Mouse (Mus musculus) adrenal gland, postnatal 25 days (tissue): ENCODE results near the gene L1td1. TPM values are rescaled to one million over a fixed set of nuclear protein-coding genes. Genes with fewer than 3 reads are reported as not detected.

Source experiments
- DNase-seq: peaks from one replicate; pipeline ENCODE4 v3.0.0; 2021; ENCODE audit warnings: mixed read lengths
- total RNA-seq: library from RNA; stranded (reverse); gene quantifications from 2 replicates; pipeline ENCODE4 v1.2.3, GENCODE M21; 2021

L1td1 gene
- total RNA-seq, 1 experiment from 2014 or later, result not detected

DNA sequence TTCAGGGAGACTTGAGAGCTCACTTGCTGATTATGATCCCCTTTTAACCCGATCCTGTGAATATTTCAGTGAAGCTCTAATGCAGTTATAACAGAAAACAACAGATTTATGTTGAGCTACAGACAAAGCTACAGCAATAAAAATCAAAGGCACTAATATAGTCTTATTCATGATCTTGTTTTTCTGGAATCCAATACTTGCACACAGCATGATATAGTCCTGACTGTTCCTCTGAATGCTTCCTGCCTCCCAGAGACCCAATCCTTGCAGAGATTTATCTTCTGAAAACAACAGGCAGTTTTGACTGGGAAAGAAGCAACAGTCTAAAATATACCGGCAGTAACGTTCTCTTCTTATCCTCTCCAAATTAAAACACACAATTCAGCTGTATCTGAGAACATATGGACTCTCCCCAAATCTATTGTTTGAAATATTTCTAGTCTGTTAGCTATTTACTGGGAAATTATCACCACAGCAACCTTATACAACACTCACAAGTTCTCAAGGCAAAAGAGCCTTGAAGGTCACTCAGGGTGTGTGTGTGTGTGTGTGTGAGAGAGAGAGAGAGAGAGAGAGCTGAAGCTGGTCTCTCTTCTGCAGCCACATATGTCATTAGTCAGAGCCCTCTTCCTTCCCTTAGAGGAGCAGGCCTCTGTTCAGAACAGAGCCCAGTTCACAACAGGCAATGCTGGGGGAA is 16.8 kb downstream of the L1td1 start:
- DNase-seq, result no peak

DNA sequence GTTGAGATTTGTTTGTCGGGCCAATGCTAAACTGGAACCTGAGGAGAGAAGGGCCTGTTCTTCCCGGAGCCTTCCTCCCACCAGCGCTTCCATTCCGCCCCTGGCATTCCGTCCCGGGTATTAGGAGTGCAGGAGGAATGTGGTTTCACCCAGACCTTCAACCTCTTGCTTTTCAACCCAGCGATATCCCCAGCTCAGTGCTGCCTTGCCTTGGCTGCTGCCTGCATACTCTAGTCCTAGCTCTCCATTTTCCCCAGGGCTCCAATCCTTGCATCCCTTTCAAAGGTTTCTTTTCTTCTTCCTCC is 17.3 kb downstream of the L1td1 start:
- DNase-seq, result no peak

- DNase-seq, result no peak
Measured at GRCm38 (mm10) chr4:98754456-98754855, 27.9 kb downstream of the L1td1 start.

DNA sequence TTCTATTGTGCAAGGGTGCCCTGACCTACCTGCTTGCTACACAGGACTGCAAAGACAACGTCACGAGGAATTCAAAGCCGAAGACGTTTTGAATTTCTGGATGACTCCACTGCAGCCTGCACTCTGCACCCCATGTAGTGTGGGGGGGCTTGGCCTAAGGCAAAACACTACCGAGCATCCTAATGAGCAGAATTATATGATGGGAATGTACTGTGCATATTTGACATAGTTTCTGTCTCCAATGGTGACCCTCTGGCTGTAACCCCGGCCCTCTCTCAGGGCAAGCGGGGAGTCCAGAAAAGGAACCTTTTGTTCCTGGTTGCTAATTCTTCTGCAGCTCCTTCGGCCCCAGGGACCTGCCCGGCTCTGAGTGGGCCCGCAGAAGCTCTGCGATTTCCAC is 29.6 kb downstream of the L1td1 start:
- no peak for DNase-seq

- DNase-seq, result no peak
Measured at GRCm38 (mm10) chr4:98758012-98758821, 31.7 kb downstream of the L1td1 start.

- DNase-seq, result no peak
Measured at GRCm38 (mm10) chr4:98758872-98759518, 32.5 kb downstream of the L1td1 start.

DNA sequence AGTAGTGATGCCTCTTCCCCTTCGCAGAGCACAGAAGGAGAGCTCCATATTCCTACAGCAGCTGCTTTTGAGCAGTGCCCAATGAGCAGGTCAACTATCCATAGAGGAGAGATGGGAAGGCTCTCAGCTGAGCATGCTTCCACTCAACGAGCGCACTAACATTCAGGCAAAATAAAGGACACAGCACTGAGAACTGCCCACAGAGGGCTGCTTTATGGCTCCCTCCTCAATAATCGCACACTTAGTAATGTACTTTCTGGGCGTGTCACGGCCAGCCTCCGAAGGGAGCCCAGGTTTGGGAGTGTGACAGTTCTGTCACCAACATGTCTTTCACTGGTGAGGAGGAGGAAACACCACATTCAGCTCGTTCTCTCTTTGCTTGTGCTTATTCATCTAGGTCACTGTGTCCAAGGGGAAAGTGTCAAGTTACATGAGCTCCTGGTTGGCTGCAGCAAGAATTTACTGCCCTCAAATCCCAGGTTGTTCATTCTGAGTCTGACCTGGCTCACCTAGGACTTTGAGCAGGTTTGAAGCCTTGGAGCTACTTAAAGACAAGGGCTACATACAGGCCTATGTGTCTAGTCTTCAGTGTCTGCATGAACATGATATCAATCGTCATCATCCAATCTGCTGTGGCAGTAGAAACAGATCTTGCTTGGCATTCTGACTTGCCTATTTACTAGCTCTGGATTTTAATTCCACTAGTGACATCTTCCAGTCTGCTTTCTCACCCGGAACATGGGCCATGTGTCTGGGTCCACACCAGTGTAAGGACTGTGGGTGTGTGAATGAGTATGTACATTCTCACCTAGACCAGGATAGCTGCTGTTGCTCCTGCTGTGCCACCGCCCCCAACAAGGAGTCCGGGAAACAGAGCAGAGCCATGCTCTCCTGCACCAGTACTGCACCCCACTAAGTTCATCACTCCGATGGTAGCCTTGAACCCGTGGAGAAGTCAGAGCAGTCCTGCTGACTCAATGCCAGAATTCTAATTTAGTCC is 40.9 kb downstream of the L1td1 start:
- DNase-seq, result no peak

DNA sequence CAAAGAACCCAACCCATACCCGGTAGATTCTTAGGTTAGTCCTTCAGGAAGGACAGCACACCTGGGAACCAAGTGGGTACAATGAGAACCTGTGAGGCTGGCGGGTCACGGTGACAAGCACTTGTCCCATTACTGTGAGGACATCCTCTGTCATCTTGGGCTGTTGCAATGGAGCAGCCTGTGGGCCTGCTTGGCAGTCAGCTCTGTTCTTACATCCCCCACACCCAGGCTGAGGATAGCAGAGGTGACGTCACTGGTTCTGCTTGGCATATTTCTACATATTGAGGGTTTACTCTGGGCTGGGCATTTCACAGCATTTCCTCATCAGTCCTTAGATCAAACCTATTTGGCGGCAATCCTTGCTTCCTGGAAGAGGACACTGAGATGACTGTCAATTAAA is 47.3 kb downstream of the L1td1 start:
- DNase-seq, result no peak

DNA sequence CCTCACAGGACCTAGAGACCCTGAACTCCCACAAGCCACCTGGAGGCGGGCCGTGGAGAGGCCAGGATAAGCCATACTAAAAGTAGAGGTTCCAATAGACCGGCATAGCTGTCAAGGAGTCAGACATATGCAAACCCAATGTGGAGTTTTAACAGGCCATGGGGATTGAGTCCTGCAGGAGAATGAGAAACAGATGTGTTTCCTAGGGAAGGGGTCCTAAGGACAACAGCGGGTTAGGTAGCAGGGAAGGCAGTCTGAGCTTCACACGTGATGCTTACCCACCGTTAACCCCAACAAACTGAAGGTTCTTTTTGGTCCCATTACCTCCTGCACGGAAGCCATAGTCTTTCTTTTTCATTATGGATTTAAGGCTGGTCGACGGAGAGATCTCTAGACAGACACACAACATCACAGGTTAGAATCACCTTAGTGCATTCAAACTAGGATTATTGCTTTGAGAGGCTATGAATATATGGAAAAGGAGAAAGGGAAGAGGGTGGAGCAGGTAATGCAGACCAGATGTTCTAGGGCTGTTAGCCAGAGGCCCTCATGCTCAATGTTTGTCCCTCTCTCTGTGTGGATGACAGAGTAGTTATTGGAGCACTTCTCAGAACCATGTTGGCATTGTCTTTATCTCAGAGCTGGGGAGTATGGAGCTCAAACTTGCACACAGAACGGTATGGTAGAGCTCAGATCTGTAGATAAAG is 50.3 kb downstream of the L1td1 start:
- DNase-seq, result no peak

- DNase-seq, result no peak
Measured at GRCm38 (mm10) chr4:98777464-98777863, 50.9 kb downstream of the L1td1 start.

DNA sequence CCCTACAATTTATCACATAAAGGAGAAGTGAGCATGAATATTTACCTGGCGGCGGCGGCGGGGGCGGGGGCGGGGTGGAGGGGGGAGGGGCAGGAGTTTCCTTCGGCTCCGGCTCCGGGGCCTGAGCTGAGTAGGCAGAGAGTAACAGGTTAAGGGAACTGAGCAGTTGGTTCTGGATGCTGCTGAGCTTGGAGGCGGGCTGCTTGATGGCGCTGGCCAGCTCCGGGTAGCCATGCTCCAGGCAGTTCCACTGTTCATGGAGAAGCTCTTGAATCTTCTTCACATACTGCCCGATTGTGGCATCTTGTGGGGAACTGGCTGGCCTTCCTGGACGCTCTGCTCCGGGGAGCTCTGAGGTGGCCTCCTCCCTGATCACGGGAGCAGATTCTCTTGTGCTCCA is 51.7 kb downstream of the L1td1 start:
- no peak for DNase-seq

GRCm38 (mm10) chr4:98785851-98786250 is 59.3 kb downstream of the L1td1 start:
- DNase-seq, result no peak

DNA sequence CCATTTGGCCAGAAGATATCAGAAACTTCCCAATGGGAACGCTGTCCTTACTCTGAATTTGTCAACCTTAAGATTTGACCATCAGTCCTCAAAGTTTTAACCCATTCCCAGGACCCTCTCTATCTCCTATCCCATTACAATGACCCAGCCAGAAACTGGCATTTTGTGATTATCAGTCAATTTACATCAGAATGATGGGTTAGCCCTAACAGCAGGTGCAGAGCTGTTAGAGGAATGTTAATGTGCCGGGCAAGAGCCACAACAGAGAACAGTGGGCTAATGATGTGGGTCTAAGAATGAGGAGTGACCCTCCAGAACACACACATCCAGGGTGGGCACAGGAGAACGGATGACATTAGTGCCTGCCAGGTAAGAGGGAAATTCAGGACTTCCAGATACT is 59.7 kb downstream of the L1td1 start:
- DNase-seq, result no peak

Other genes starting within 250 kb of the L1td1 start
- 1.7 and 2.1 TPM in 2 replicates for gene Kank4, start 90.8 kb downstream of the L1td1 start, total RNA-seq
- not detected in 2 replicates for gene I0C0044D17Rik, start 97.1 kb downstream of the L1td1 start, total RNA-seq
- gene Usp1, start 197.1 kb downstream of the L1td1 start, total RNA-seq, result 28.3 and 29.5 TPM in 2 replicates